Mouse (Mus musculus): ENCODE measurements around the gene Arid5b. TPM values are rescaled to one million over a fixed set of nuclear protein-coding genes. Genes with fewer than 3 reads are reported as not detected.

Gene Arid5b
- polyA plus RNA-seq, 1 experiment from 2014 or later: 42.1 TPM

DNA sequence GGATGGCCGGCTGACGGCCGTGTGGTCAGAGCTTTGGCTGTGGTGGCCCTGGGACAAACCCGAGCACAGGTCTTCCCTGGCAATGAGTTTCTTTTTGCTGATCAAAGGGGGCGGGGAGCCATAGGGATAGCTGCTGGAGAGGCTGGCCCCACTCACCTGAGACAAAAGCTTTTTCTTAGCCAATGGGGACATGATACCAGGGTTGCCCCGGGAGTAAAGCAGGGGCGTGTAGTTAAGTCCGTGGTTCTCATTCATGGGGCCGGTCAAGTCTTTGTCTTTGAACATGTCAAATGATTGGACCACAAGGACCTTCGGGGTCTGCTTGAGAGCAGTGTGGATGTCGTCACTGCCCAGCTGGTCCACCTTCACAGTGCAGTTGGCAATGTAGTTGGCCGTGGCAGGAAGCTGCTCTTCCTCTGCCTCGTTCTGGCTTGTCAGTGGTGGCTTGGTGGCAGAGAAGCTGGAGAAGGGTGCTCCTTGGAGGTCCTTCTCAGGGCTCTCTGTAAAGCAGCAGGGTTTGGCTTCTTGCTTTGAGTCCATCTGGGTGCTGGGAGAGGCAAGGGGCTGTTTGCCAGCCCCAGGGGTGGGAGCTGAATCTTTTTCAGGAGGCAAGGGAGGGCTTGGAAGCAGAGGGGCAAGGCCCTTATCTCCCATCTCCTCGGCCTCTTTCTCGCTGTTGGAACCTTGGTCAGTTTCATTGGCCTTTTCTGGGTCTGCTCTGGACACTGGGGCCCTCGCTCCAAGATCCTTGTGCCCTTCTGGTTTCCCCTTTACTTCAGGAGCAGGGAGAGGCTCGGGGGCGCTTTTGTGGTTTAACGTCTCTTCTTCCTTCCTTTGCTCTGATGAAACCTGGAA is 180.5 kb downstream of the Arid5b start:
- H3K27ac ChIP-seq (replicated peaks; ENCODE audit: low read depth, low read length): no peak overlapping the region
- WGBS: 92% methylated on average over 19 of the region's 19 CpGs
- peaks cover 14% of the 10 kb centered on the region; the same call in 1 of the 2 replicates for H3K36me3 ChIP-seq (ENCODE audit: control insufficient read depth, insufficient read depth, low read length)
- no peaks in the 10 kb centered on the region for H3K4me1 ChIP-seq (ENCODE audit: control insufficient read depth, insufficient read depth, low read length)
- H3K9me3 ChIP-seq (ENCODE audit: control insufficient read depth, low read length): no peaks in the 10 kb centered on the region
- H3K4me2 ChIP-seq (ENCODE audit: low read depth, severe bottlenecking): no peak overlapping the region
- no peak overlapping the region for H3K9ac ChIP-seq (ENCODE audit: low read length)
- H3K4me3 ChIP-seq (ENCODE audit: low read depth, low read length): no peak overlapping the region
- DNase-seq (ENCODE audit: low spot score): no peak
- no peaks in the 10 kb centered on the region for H3K27me3 ChIP-seq (ENCODE audit: control insufficient read depth, insufficient read depth, low read length)
- no peak for ATAC-seq (ENCODE audit: insufficient number of reproducible peaks, low FRiP score, low TSS enrichment, low read depth)

DNA sequence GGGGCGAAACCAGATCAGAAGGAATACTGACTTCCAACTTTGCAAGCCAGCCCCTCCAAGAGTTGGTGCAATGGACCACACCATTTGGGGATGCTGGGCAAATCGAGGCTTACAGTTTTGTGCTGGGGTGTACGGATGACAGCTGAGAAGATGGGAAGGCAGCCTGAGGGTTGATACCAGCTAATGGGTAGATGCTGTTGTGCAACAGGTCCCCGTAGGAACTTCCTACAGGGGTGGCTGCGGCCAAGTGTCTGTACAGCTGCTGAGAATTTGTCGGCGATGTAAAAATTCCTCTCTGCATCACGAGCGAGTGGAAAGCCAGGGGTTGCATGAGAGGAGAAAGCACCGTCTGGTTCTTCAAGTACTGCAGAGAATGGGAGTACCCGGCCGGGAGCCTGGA is 182.1 kb downstream of the Arid5b start:
- Histone ChIP-seq H3K27me3 (ENCODE audit: control insufficient read depth, insufficient read depth, low read length) (no peaks in the 10 kb centered on the region), H3K4me1 (ENCODE audit: control insufficient read depth, insufficient read depth, low read length) (no peaks in the 10 kb centered on the region), H3K9me3 (ENCODE audit: control insufficient read depth, low read length) (no peaks in the 10 kb centered on the region), H3K4me3 (ENCODE audit: low read depth, low read length) (no peak overlapping the region), H3K27ac (replicated peaks; ENCODE audit: low read depth, low read length) (no peak overlapping the region), H3K36me3 (ENCODE audit: control insufficient read depth, insufficient read depth, low read length) (peaks cover 14% of the 10 kb centered on the region; the same call in 1 of the 2 replicates), H3K9ac (ENCODE audit: low read length) (no peak overlapping the region), H3K4me2 (ENCODE audit: low read depth, severe bottlenecking) (no peak overlapping the region)
- 93% methylated on average over 12 of the region's 12 CpGs for WGBS
- no peak for ATAC-seq (ENCODE audit: insufficient number of reproducible peaks, low FRiP score, low TSS enrichment, low read depth)
- no peak for DNase-seq (ENCODE audit: low spot score)

- DNase-seq (ENCODE audit: low spot score): no peak
- ATAC-seq (ENCODE audit: insufficient number of reproducible peaks, low FRiP score, low TSS enrichment, low read depth): no peak
- Histone ChIP-seq H3K27ac (replicated peaks; ENCODE audit: low read depth, low read length) (no peak overlapping the region), H3K36me3 (ENCODE audit: control insufficient read depth, insufficient read depth, low read length) (peaks cover 14% of the 10 kb centered on the region; the same call in 1 of the 2 replicates), H3K4me2 (ENCODE audit: low read depth, severe bottlenecking) (no peak overlapping the region), H3K4me3 (ENCODE audit: low read depth, low read length) (no peak overlapping the region), H3K4me1 (ENCODE audit: control insufficient read depth, insufficient read depth, low read length) (no peaks in the 10 kb centered on the region), H3K9ac (ENCODE audit: low read length) (no peak overlapping the region), H3K9me3 (ENCODE audit: control insufficient read depth, low read length) (no peaks in the 10 kb centered on the region), H3K27me3 (ENCODE audit: control insufficient read depth, insufficient read depth, low read length) (no peaks in the 10 kb centered on the region)
- 79% methylated on average over 2 of the region's 2 CpGs for WGBS
Measured at GRCm38 (mm10) chr10:68095136-68095535, 183.4 kb downstream of the Arid5b start.

DNA sequence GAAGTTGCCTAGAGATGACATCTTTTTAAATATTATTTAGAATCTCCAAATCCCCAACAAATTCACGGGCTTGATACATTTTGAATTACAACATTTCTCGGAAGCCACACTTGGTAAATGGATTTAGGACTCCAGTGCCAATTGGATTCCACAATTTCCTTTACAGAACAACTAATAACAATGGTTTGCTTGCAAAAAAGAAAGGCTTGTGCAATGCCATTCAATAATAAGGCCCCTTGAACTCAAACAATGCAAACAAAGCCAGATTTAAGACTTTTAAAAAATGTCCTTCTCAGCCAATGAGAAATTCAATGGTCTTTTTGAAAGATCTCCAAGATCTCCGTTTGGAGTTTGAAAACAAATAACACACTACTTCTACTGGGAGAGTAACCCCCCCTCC is 185.0 kb downstream of the Arid5b start:
- ATAC-seq (ENCODE audit: insufficient number of reproducible peaks, low FRiP score, low TSS enrichment, low read depth) (no peak), DNase-seq (ENCODE audit: low spot score) (no peak)
- Histone ChIP-seq H3K36me3 (ENCODE audit: control insufficient read depth, insufficient read depth, low read length) (peaks cover 14% of the 10 kb centered on the region; the same call in 1 of the 2 replicates), H3K9ac (ENCODE audit: low read length) (no peak overlapping the region), H3K4me2 (ENCODE audit: low read depth, severe bottlenecking) (no peak overlapping the region), H3K27ac (replicated peaks; ENCODE audit: low read depth, low read length) (no peak overlapping the region), H3K9me3 (ENCODE audit: control insufficient read depth, low read length) (no peaks in the 10 kb centered on the region), H3K4me1 (ENCODE audit: control insufficient read depth, insufficient read depth, low read length) (no peaks in the 10 kb centered on the region), H3K4me3 (ENCODE audit: low read depth, low read length) (no peak overlapping the region), H3K27me3 (ENCODE audit: control insufficient read depth, insufficient read depth, low read length) (no peaks in the 10 kb centered on the region)
- 92% methylated on average over 3 of the region's 3 CpGs for WGBS

- Histone ChIP-seq H3K27me3 (ENCODE audit: control insufficient read depth, insufficient read depth, low read length) (no peaks in the 10 kb centered on the region), H3K4me2 (ENCODE audit: low read depth, severe bottlenecking) (no peak overlapping the region), H3K27ac (replicated peaks; ENCODE audit: low read depth, low read length) (no peak overlapping the region), H3K9ac (ENCODE audit: low read length) (no peak overlapping the region), H3K4me3 (ENCODE audit: low read depth, low read length) (no peak overlapping the region), H3K4me1 (ENCODE audit: control insufficient read depth, insufficient read depth, low read length) (no peaks in the 10 kb centered on the region; the same call in 1 of the 2 replicates), H3K36me3 (ENCODE audit: control insufficient read depth, insufficient read depth, low read length) (no peaks in the 10 kb centered on the region; the same call in 1 of the 2 replicates), H3K9me3 (ENCODE audit: control insufficient read depth, low read length) (no peaks in the 10 kb centered on the region)
- WGBS: 84% methylated on average over 4 of the region's 4 CpGs
- ATAC-seq (ENCODE audit: insufficient number of reproducible peaks, low FRiP score, low TSS enrichment, low read depth) (no peak), DNase-seq (ENCODE audit: low spot score) (no peak)
Measured at GRCm38 (mm10) chr10:68091840-68092239, 186.7 kb downstream of the Arid5b start.

- ATAC-seq (ENCODE audit: insufficient number of reproducible peaks, low FRiP score, low TSS enrichment, low read depth): no peak
- 90% methylated on average over 11 of the region's 11 CpGs for WGBS
Measured at GRCm38 (mm10) chr10:68091011-68091410, 187.5 kb downstream of the Arid5b start.

DNA sequence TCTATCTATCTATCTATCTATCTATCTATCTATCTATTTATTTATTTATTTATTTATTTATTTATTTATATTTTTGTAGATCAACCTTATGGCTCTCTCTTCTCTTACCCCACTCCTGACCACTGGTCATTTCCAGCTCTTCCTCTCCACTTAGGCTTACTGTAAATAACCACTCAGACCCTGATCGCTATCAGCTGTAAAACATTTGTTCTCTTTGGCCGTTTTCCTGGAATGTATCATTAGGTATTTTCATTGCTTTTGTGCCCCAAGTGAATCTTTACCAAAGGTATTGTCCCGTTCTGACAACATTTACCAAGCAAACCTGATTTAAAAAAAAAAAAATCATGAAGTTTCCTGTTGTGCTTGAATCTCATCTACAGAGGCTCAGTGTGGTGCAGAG is 188.0 kb downstream of the Arid5b start:
- no peak for DNase-seq (ENCODE audit: low spot score)

More at GRCm38 (mm10) chr10:68091011-68091410, 187.5 kb downstream of the Arid5b start:
- DNase-seq (ENCODE audit: low spot score): no peak
- no peaks in the 10 kb centered on the region for H3K36me3 ChIP-seq (ENCODE audit: control insufficient read depth, insufficient read depth, low read length)
- H3K9ac ChIP-seq (ENCODE audit: low read length): no peak overlapping the region
- no peaks in the 10 kb centered on the region; the same call in 1 of the 2 replicates for H3K4me1 ChIP-seq (ENCODE audit: control insufficient read depth, insufficient read depth, low read length)
- H3K27ac ChIP-seq (replicated peaks; ENCODE audit: low read depth, low read length): no peak overlapping the region
- no peaks in the 10 kb centered on the region for H3K9me3 ChIP-seq (ENCODE audit: control insufficient read depth, low read length)
- H3K4me2 ChIP-seq (ENCODE audit: low read depth, severe bottlenecking): no peak overlapping the region
- H3K4me3 ChIP-seq (ENCODE audit: low read depth, low read length): no peak overlapping the region
- H3K27me3 ChIP-seq (ENCODE audit: control insufficient read depth, insufficient read depth, low read length): no peaks in the 10 kb centered on the region

GRCm38 (mm10) chr10:68090197-68090535 is 188.4 kb downstream of the Arid5b start:
- H3K4me1 ChIP-seq (ENCODE audit: control insufficient read depth, insufficient read depth, low read length): no peaks in the 10 kb centered on the region; the same call in 1 of the 2 replicates
- no peak overlapping the region for H3K4me3 ChIP-seq (ENCODE audit: low read depth, low read length)
- no peak for DNase-seq (ENCODE audit: low spot score)
- ATAC-seq (ENCODE audit: insufficient number of reproducible peaks, low FRiP score, low TSS enrichment, low read depth): no peak
- no peak overlapping the region for H3K27ac ChIP-seq (replicated peaks; ENCODE audit: low read depth, low read length)
- H3K9ac ChIP-seq (ENCODE audit: low read length): no peak overlapping the region
- no peak overlapping the region for H3K4me2 ChIP-seq (ENCODE audit: low read depth, severe bottlenecking)
- H3K27me3 ChIP-seq (ENCODE audit: control insufficient read depth, insufficient read depth, low read length): no peaks in the 10 kb centered on the region
- 83% methylated on average over 4 of the region's 4 CpGs for WGBS
- no peaks in the 10 kb centered on the region for H3K9me3 ChIP-seq (ENCODE audit: control insufficient read depth, low read length)
- H3K36me3 ChIP-seq (ENCODE audit: control insufficient read depth, insufficient read depth, low read length): no peaks in the 10 kb centered on the region

More for the DNA sequence above, 188.0 kb downstream of the Arid5b start:
- Histone ChIP-seq H3K9ac (ENCODE audit: low read length) (no peak overlapping the region), H3K36me3 (ENCODE audit: control insufficient read depth, insufficient read depth, low read length) (no peaks in the 10 kb centered on the region), H3K4me2 (ENCODE audit: low read depth, severe bottlenecking) (no peak overlapping the region), H3K4me3 (ENCODE audit: low read depth, low read length) (no peak overlapping the region), H3K4me1 (ENCODE audit: control insufficient read depth, insufficient read depth, low read length) (no peaks in the 10 kb centered on the region; the same call in 1 of the 2 replicates), H3K27me3 (ENCODE audit: control insufficient read depth, insufficient read depth, low read length) (no peaks in the 10 kb centered on the region), H3K27ac (replicated peaks; ENCODE audit: low read depth, low read length) (no peak overlapping the region), H3K9me3 (ENCODE audit: control insufficient read depth, low read length) (no peaks in the 10 kb centered on the region)
- WGBS: 79% methylated on average over 3 of the region's 3 CpGs
- no peak for ATAC-seq (ENCODE audit: insufficient number of reproducible peaks, low FRiP score, low TSS enrichment, low read depth)
